26 mouse cellular contexts compared by ENCODE assay signal in genomic region chr2:19380446-19380950, GRCm38 (mm10). TPM values are rescaled to one million over a fixed set of nuclear protein-coding genes. Genes with fewer than 3 reads are reported as not detected.
DNase-seq lines count a peak whose midpoint lies in the region; ATAC-seq and TF ChIP-seq lines count a peak whose summit lies in the region.
"Had no signal": no experiment of that assay in that cellular context is flagged by ENCODE, and none has a peak within 500 bp of the region (broad histone marks: within the 10 kb centered on the region; RNA-seq: fewer than 3 reads in every experiment).

No protein-coding gene starts in this region.

- no peak for ATAC-seq in hindbrain, postnatal 0 days
- no peak for ATAC-seq in midbrain, embryonic 13.5 days
- ATAC-seq: forebrain, embryonic 14.5 days; forebrain, postnatal 0 days; hindbrain, embryonic 16.5 days; inflammation-experienced regulatory T-cells, adult 6 months; intestine, embryonic 16.5 days had no signal

- no peak for TF ChIP-seq CTCF in hindbrain, postnatal 0 days (IDR thresholded peaks at IDR 0.05; ENCODE audit: low read depth)

- intact Hi-C loops in gastrocnemius, postnatal 36 days (cut with DNase I), result no loop called here

- H3K27ac ChIP-seq in hindbrain, embryonic 10.5 days, result peak overlapping the region; percentile 66
- H3K27ac ChIP-seq in hindbrain, postnatal 0 days, result no peak overlapping the region
- 0 out of 2 replicates have a peak overlapping the region, but pooled peaks have one; percentile 6 for H3K27ac ChIP-seq in midbrain, embryonic 10.5 days (replicated peaks)
- no peak overlapping the region for H3K27ac ChIP-seq in midbrain, embryonic 13.5 days
- peak overlapping the region; percentile 52; the same call in 1 of the 2 replicates for H3K27ac ChIP-seq in ES-E14 (ENCODE audit: insufficient read depth, low read depth, low read length, poor library complexity, severe bottlenecking)
- no peak overlapping the region for H3K27ac ChIP-seq in forebrain, embryonic 10.5 days
- H3K27ac ChIP-seq: gastrocnemius, adult 2 months; heart, embryonic 15.5 days; hindbrain, embryonic 12.5 days had no signal

- no peak for DNase-seq in hindbrain, embryonic 10.5 days (ENCODE audit: low spot score)
- no peak for DNase-seq in hindbrain, postnatal 0 days (ENCODE audit: low spot score)
- DNase-seq in midbrain, embryonic 10.5 days (ENCODE audit: low spot score), result no peak
- no peak for DNase-seq in ES-E14 (ENCODE audit: low read depth, low spot score)
- DNase-seq in gastrocnemius, postnatal 36 days, result no peak
- no peak for DNase-seq in forebrain, embryonic 10.5 days (ENCODE audit: extremely low spot score, low spot score)
- DNase-seq: adrenal gland, adult 2 months; adrenal gland, postnatal 25 days; cerebellum, adult 11-12 months; cerebellum, adult 8-10 months; cerebellum, postnatal 10 days; cerebellum, postnatal 36 days; forebrain, postnatal 0 days; gastrocnemius, adult 2 months; gastrocnemius, postnatal 14 days; heart, adult 18-20 months; heart, postnatal 10 days; heart, postnatal 36 days had no signal

- WGBS in hindbrain, embryonic 10.5 days, result 54% methylated on average over 2 of the region's 2 CpGs
- WGBS in hindbrain, postnatal 0 days, result 51% methylated on average over 2 of the region's 2 CpGs
- WGBS in midbrain, embryonic 10.5 days, result 47% methylated on average over 2 of the region's 2 CpGs
- WGBS in midbrain, embryonic 13.5 days, result 51% methylated on average over 2 of the region's 2 CpGs
- 54% methylated on average over 2 of the region's 2 CpGs for WGBS in forebrain, embryonic 10.5 days

- H3K9me3 ChIP-seq in hindbrain, embryonic 10.5 days, result no peaks in the 10 kb centered on the region
- H3K9me3 ChIP-seq in hindbrain, postnatal 0 days (ENCODE audit: low read length), result no peaks in the 10 kb centered on the region
- H3K9me3 ChIP-seq in midbrain, embryonic 10.5 days (replicated peaks), result no peaks in the 10 kb centered on the region
- H3K9me3 ChIP-seq in midbrain, embryonic 13.5 days, result no peaks in the 10 kb centered on the region
- H3K9me3 ChIP-seq in ES-E14 (ENCODE audit: control insufficient read depth, insufficient read depth, low read depth, low read length), result no peaks in the 10 kb centered on the region
- H3K9me3 ChIP-seq in forebrain, embryonic 10.5 days, result no peaks in the 10 kb centered on the region
- H3K9me3 ChIP-seq: heart, embryonic 12.5 days; heart, embryonic 15.5 days; hindbrain, embryonic 12.5 days had no signal

- H3K4me1 ChIP-seq in hindbrain, embryonic 10.5 days (replicated peaks), result peaks cover 14% of the 10 kb centered on the region
- no peaks in the 10 kb centered on the region for H3K4me1 ChIP-seq in hindbrain, postnatal 0 days (ENCODE audit: insufficient read depth, low read length)
- H3K4me1 ChIP-seq in midbrain, embryonic 10.5 days, result peaks cover 11% of the 10 kb centered on the region
- H3K4me1 ChIP-seq in midbrain, embryonic 13.5 days (replicated peaks), result 0 out of 2 replicates have a peak, but pooled peaks cover 3% of the 10 kb centered on the region
- H3K4me1 ChIP-seq in ES-E14 (ENCODE audit: control insufficient read depth in 2 of 2, insufficient read depth in 2 of 2, low read length in 2 of 2, poor library complexity in 1 of 2), result peaks cover 5 to 28% of the 10 kb centered on the region in 2 experiments; a peak in 3 of 4 replicates
- peaks cover 7% of the 10 kb centered on the region for H3K4me1 ChIP-seq in forebrain, embryonic 10.5 days
- H3K4me1 ChIP-seq: heart, embryonic 12.5 days; heart, embryonic 15.5 days had no signal

- no peak overlapping the region for H3K4me3 ChIP-seq in hindbrain, embryonic 10.5 days
- no peak overlapping the region for H3K4me3 ChIP-seq in hindbrain, postnatal 0 days (ENCODE audit: low read length)
- no peak overlapping the region for H3K4me3 ChIP-seq in midbrain, embryonic 10.5 days
- no peak overlapping the region for H3K4me3 ChIP-seq in midbrain, embryonic 13.5 days (replicated peaks)
- H3K4me3 ChIP-seq in ES-E14 (ENCODE audit: insufficient read depth in 1 of 2, low read depth in 1 of 2, low read length in 2 of 2, poor library complexity in 1 of 2, severe bottlenecking in 1 of 2), result no peak overlapping the region
- H3K4me3 ChIP-seq in forebrain, embryonic 10.5 days, result no peak overlapping the region
- H3K4me3 ChIP-seq: gastrocnemius, adult 2 months; heart, embryonic 12.5 days; heart, embryonic 15.5 days; hindbrain, embryonic 12.5 days had no signal

- no peak overlapping the region for H3K9ac ChIP-seq in hindbrain, postnatal 0 days (replicated peaks; ENCODE audit: low read length)
- H3K9ac ChIP-seq in midbrain, embryonic 13.5 days (replicated peaks), result no peak overlapping the region
- H3K9ac ChIP-seq in ES-E14 (ENCODE audit: insufficient read depth, low read depth, low read length, poor library complexity, severe bottlenecking), result no peak overlapping the region
- H3K9ac ChIP-seq: forebrain, postnatal 0 days; heart, embryonic 12.5 days; heart, embryonic 15.5 days; hindbrain, embryonic 12.5 days had no signal

- H3K36me3 ChIP-seq in hindbrain, embryonic 10.5 days, result no peaks in the 10 kb centered on the region
- H3K36me3 ChIP-seq in hindbrain, postnatal 0 days (ENCODE audit: insufficient read depth, low read length), result no peaks in the 10 kb centered on the region
- H3K36me3 ChIP-seq in midbrain, embryonic 10.5 days, result no peaks in the 10 kb centered on the region
- no peaks in the 10 kb centered on the region for H3K36me3 ChIP-seq in midbrain, embryonic 13.5 days
- peaks cover 3% of the 10 kb centered on the region; the same call in 1 of the 2 replicates for H3K36me3 ChIP-seq in ES-E14 (ENCODE audit: control insufficient read depth, insufficient read depth, low read length, poor library complexity, severe bottlenecking)
- no peaks in the 10 kb centered on the region for H3K36me3 ChIP-seq in forebrain, embryonic 10.5 days (replicated peaks)
- H3K36me3 ChIP-seq: heart, embryonic 15.5 days; hindbrain, embryonic 12.5 days had no signal

- H3K27me3 ChIP-seq in hindbrain, embryonic 10.5 days (ENCODE audit: insufficient read depth, poor library complexity, severe bottlenecking), result no peaks in the 10 kb centered on the region
- H3K27me3 ChIP-seq in hindbrain, postnatal 0 days (ENCODE audit: insufficient read depth, low read length), result no peaks in the 10 kb centered on the region
- no peaks in the 10 kb centered on the region for H3K27me3 ChIP-seq in midbrain, embryonic 10.5 days (ENCODE audit: low read depth, poor library complexity, severe bottlenecking)
- H3K27me3 ChIP-seq in midbrain, embryonic 13.5 days, result no peaks in the 10 kb centered on the region
- H3K27me3 ChIP-seq in forebrain, embryonic 10.5 days (ENCODE audit: poor library complexity, severe bottlenecking), result no peaks in the 10 kb centered on the region
- H3K27me3 ChIP-seq: heart, embryonic 12.5 days; heart, embryonic 15.5 days; hindbrain, embryonic 12.5 days had no signal

- H3K4me2 ChIP-seq in hindbrain, postnatal 0 days (ENCODE audit: low read depth, low read length), result no peak overlapping the region
- H3K4me2 ChIP-seq in midbrain, embryonic 13.5 days (replicated peaks), result no peak overlapping the region
- H3K4me2 ChIP-seq: heart, embryonic 12.5 days; heart, embryonic 15.5 days; hindbrain, embryonic 12.5 days had no signal

- in situ Hi-C loops in ES-E14 (cut with MboI; ENCODE audit: low sequenced_read_pairs in 2 of 2, unreplicated experiment in 2 of 2), result no loop called here

TF ChIP-seq in ES-E14, 5 proteins besides CTCF, POLR2A, EP300 and RAD21:
- no peak for TF ChIP-seq ZC3H11A (IDR thresholded peaks at IDR 0.05; ENCODE audit: borderline replicate concordance, low read depth, low read length)
- TF ChIP-seq HCFC1 (IDR thresholded peaks at IDR 0.05; ENCODE audit: borderline replicate concordance, insufficient read depth, low read length), result no peak
- TF ChIP-seq CHD2 (IDR thresholded peaks at IDR 0.05; ENCODE audit: low read depth, low read length), result no peak
- no peak for TF ChIP-seq ZNF384 (IDR thresholded peaks at IDR 0.05; ENCODE audit: low read depth, low read length)
- no peak for TF ChIP-seq MAFK (IDR thresholded peaks at IDR 0.05; ENCODE audit: insufficient read depth, low read depth, low read length)

RNA-seq across cellular contexts. Expression of gene Msrb2, which starts 9.3 kb away (rescaled TPM):
- 13.8 and 16.3 TPM in 2 replicates for polyA plus RNA-seq in hindbrain, embryonic 10.5 days (2016; fragmentation: Nextera tagmentation; extraction: Ambion mirVana)
- total RNA-seq in hindbrain, postnatal 0 days (2014; rRNA removed), result 7.4 and 9.8 TPM in 2 replicates
- polyA plus RNA-seq in hindbrain, postnatal 0 days (2015; fragmentation: Nextera tagmentation; extraction: Ambion mirVana), result 12.4 and 13.1 TPM in 2 replicates
- 14.5 and 16.8 TPM in 2 replicates for polyA plus RNA-seq in midbrain, embryonic 10.5 days (2016; fragmentation: Nextera tagmentation; extraction: Ambion mirVana)
- polyA plus RNA-seq in midbrain, embryonic 13.5 days (2015; fragmentation: Nextera tagmentation; extraction: Ambion mirVana), result 7.7 and 8.1 TPM in 2 replicates
- 14.5 and 17.1 TPM in 2 replicates for total RNA-seq in ES-E14 (2012; rRNA removed)
- 10 to 100 TPM; 14.7 to 16.3 TPM for total RNA-seq in gastrocnemius, postnatal 36 days (2021)
- polyA plus RNA-seq in forebrain, embryonic 10.5 days (2016; fragmentation: Nextera tagmentation; extraction: Ambion mirVana), result 15.2 and 16.1 TPM in 2 replicates

Comparison
In these comparisons a context has a peak if more than half of its experiments do, and no peak if none do; other contexts are left out.
1. H3K27ac ChIP-seq: peak in hindbrain, embryonic 10.5 days (single experiment), midbrain, embryonic 10.5 days (single experiment) and ES-E14 (single experiment); none in hindbrain, postnatal 0 days (single experiment), midbrain, embryonic 13.5 days (single experiment) and forebrain, embryonic 10.5 days (single experiment).